Mouse (Mus musculus): Measurements from ENCODE around the gene H2-Aa. TPM values are rescaled to one million over a fixed set of nuclear protein-coding genes. Genes with fewer than 3 reads are reported as not detected.
"Not testable (repeated sequence)": the region's sequence is repeated elsewhere in the genome, so short reads cannot be mapped to it uniquely, and the experiment has no call there.

The H2-Aa gene
- polyA plus RNA-seq, 1 experiment from 2014 or later = not detected

- ATAC-seq (replicated peaks; ENCODE audit: insufficient number of reproducible peaks, low FRiP score, low TSS enrichment, low read depth) (no peak), DNase-seq (ENCODE audit: low spot score) (no peak)
- Histone ChIP-seq H3K9ac (replicated peaks; ENCODE audit: low read length) (no peak overlapping the region), H3K27ac (replicated peaks; ENCODE audit: low read depth, low read length) (no peak overlapping the region), H3K4me1 (ENCODE audit: control insufficient read depth, insufficient read depth, low read length) (no peaks in the 10 kb centered on the region), H3K36me3 (replicated peaks; ENCODE audit: control insufficient read depth, insufficient read depth, low read depth, low read length) (no peaks in the 10 kb centered on the region), H3K4me2 (ENCODE audit: low read depth, low read length) (no peak overlapping the region), H3K27me3 (ENCODE audit: control insufficient read depth, insufficient read depth, low read length) (no peaks in the 10 kb centered on the region), H3K4me3 (ENCODE audit: low read depth, low read length) (no peak overlapping the region), H3K9me3 (replicated peaks; ENCODE audit: control insufficient read depth, low read length) (no peaks in the 10 kb centered on the region)
- WGBS = 66% methylated on average over 9 of the region's 9 CpGs
Measured at GRCm38 (mm10) chr17:34314286-34314685, 26.7 kb upstream of the H2-Aa start.

- no peak overlapping the region for H3K4me2 ChIP-seq (ENCODE audit: low read depth, low read length)
- H3K36me3 ChIP-seq (replicated peaks; ENCODE audit: control insufficient read depth, insufficient read depth, low read depth, low read length) = no peaks in the 10 kb centered on the region
- H3K27ac ChIP-seq (replicated peaks; ENCODE audit: low read depth, low read length) = no peak overlapping the region
- H3K9me3 ChIP-seq (replicated peaks; ENCODE audit: control insufficient read depth, low read length) = no peaks in the 10 kb centered on the region
- H3K4me1 ChIP-seq (ENCODE audit: control insufficient read depth, insufficient read depth, low read length) = no peaks in the 10 kb centered on the region
- no peaks in the 10 kb centered on the region for H3K27me3 ChIP-seq (ENCODE audit: control insufficient read depth, insufficient read depth, low read length)
- 32% methylated on average over 3 of the region's 3 CpGs for WGBS
- no peak overlapping the region for H3K4me3 ChIP-seq (ENCODE audit: low read depth, low read length)
- ATAC-seq (replicated peaks; ENCODE audit: insufficient number of reproducible peaks, low FRiP score, low TSS enrichment, low read depth) (no peak), DNase-seq (ENCODE audit: low spot score) (peak; percentile 80)
- no peak overlapping the region for H3K9ac ChIP-seq (replicated peaks; ENCODE audit: low read length)
Measured at GRCm38 (mm10) chr17:34313393-34313792, 25.8 kb upstream of the H2-Aa start.

- H3K4me1 ChIP-seq (ENCODE audit: control insufficient read depth, insufficient read depth, low read length) = no peaks in the 10 kb centered on the region
- DNase-seq (ENCODE audit: low spot score) = no peak
- H3K9ac ChIP-seq (replicated peaks; ENCODE audit: low read length) = no peak overlapping the region
- no peaks in the 10 kb centered on the region for H3K36me3 ChIP-seq (replicated peaks; ENCODE audit: control insufficient read depth, insufficient read depth, low read depth, low read length)
- H3K27me3 ChIP-seq (ENCODE audit: control insufficient read depth, insufficient read depth, low read length) = no peaks in the 10 kb centered on the region
- no peak overlapping the region for H3K27ac ChIP-seq (replicated peaks; ENCODE audit: low read depth, low read length)
- ATAC-seq (replicated peaks; ENCODE audit: insufficient number of reproducible peaks, low FRiP score, low TSS enrichment, low read depth) = no peak
- no peaks in the 10 kb centered on the region for H3K9me3 ChIP-seq (replicated peaks; ENCODE audit: control insufficient read depth, low read length)
- 82% methylated on average over 1 of the region's 1 CpGs for WGBS
- H3K4me2 ChIP-seq (ENCODE audit: low read depth, low read length) = no peak overlapping the region
- H3K4me3 ChIP-seq (ENCODE audit: low read depth, low read length) = no peak overlapping the region
Measured at GRCm38 (mm10) chr17:34312185-34312584, 24.6 kb upstream of the H2-Aa start.

- not testable (repeated sequence) for DNase-seq (ENCODE audit: low spot score); H3K9me3 ChIP-seq (replicated peaks; ENCODE audit: control insufficient read depth, low read length); ATAC-seq (replicated peaks; ENCODE audit: insufficient number of reproducible peaks, low FRiP score, low TSS enrichment, low read depth); H3K9ac ChIP-seq (replicated peaks; ENCODE audit: low read length); H3K4me2 ChIP-seq (ENCODE audit: low read depth, low read length); H3K4me1 ChIP-seq (ENCODE audit: control insufficient read depth, insufficient read depth, low read length); H3K36me3 ChIP-seq (replicated peaks; ENCODE audit: control insufficient read depth, insufficient read depth, low read depth, low read length); H3K27ac ChIP-seq (replicated peaks; ENCODE audit: low read depth, low read length); H3K27me3 ChIP-seq (ENCODE audit: control insufficient read depth, insufficient read depth, low read length); H3K4me3 ChIP-seq (ENCODE audit: low read depth, low read length)
- WGBS = 82% methylated on average over 3 of the region's 3 CpGs
Measured at GRCm38 (mm10) chr17:34310526-34310925, 22.9 kb upstream of the H2-Aa start.

- Histone ChIP-seq H3K9ac (replicated peaks; ENCODE audit: low read length) (peak overlapping the region; percentile 58), H3K4me2 (ENCODE audit: low read depth, low read length) (peak overlapping the region; percentile 39), H3K27me3 (ENCODE audit: control insufficient read depth, insufficient read depth, low read length) (no peaks in the 10 kb centered on the region), H3K27ac (replicated peaks; ENCODE audit: low read depth, low read length) (no peak overlapping the region), H3K4me1 (ENCODE audit: control insufficient read depth, insufficient read depth, low read length) (no peaks in the 10 kb centered on the region), H3K36me3 (replicated peaks; ENCODE audit: control insufficient read depth, insufficient read depth, low read depth, low read length) (no peaks in the 10 kb centered on the region), H3K4me3 (ENCODE audit: low read depth, low read length) (peak overlapping the region; percentile 44), H3K9me3 (replicated peaks; ENCODE audit: control insufficient read depth, low read length) (no peaks in the 10 kb centered on the region)
- DNase-seq (ENCODE audit: low spot score) (peak; percentile 73), ATAC-seq (replicated peaks; ENCODE audit: insufficient number of reproducible peaks, low FRiP score, low TSS enrichment, low read depth) (peak; percentile 83)
- WGBS = 20% methylated on average over 38 of the region's 38 CpGs
Measured at GRCm38 (mm10) chr17:34309683-34310385, 22.2 kb upstream of the H2-Aa start.

GRCm38 (mm10) chr17:34309225-34309624 lies 21.6 kb upstream of the H2-Aa start:
- Histone ChIP-seq H3K4me3 (ENCODE audit: low read depth, low read length) (peak overlapping the region; percentile 44), H3K36me3 (replicated peaks; ENCODE audit: control insufficient read depth, insufficient read depth, low read depth, low read length) (no peaks in the 10 kb centered on the region), H3K4me2 (ENCODE audit: low read depth, low read length) (peak overlapping the region; percentile 39), H3K27me3 (ENCODE audit: control insufficient read depth, insufficient read depth, low read length) (no peaks in the 10 kb centered on the region), H3K9ac (replicated peaks; ENCODE audit: low read length) (peak overlapping the region; percentile 58; the same call in 1 of the 2 replicates), H3K27ac (replicated peaks; ENCODE audit: low read depth, low read length) (no peak overlapping the region), H3K9me3 (replicated peaks; ENCODE audit: control insufficient read depth, low read length) (no peaks in the 10 kb centered on the region), H3K4me1 (ENCODE audit: control insufficient read depth, insufficient read depth, low read length) (no peaks in the 10 kb centered on the region)
- 21% methylated on average over 10 of the region's 10 CpGs for WGBS
- 0 out of 2 replicates have a peak, but pooled peaks have one; percentile 31 for ATAC-seq (replicated peaks; ENCODE audit: insufficient number of reproducible peaks, low FRiP score, low TSS enrichment, low read depth)
- peak; percentile 2 for DNase-seq (ENCODE audit: low spot score)

GRCm38 (mm10) chr17:34308161-34308560 lies 20.5 kb upstream of the H2-Aa start:
- H3K27ac ChIP-seq (replicated peaks; ENCODE audit: low read depth, low read length) = no peak overlapping the region
- DNase-seq (ENCODE audit: low spot score) (no peak), ATAC-seq (replicated peaks; ENCODE audit: insufficient number of reproducible peaks, low FRiP score, low TSS enrichment, low read depth) (no peak)
- no peaks in the 10 kb centered on the region for H3K27me3 ChIP-seq (ENCODE audit: control insufficient read depth, insufficient read depth, low read length)
- no peaks in the 10 kb centered on the region for H3K36me3 ChIP-seq (replicated peaks; ENCODE audit: control insufficient read depth, insufficient read depth, low read depth, low read length)
- WGBS = 74% methylated on average over 4 of the region's 4 CpGs
- H3K9ac ChIP-seq (replicated peaks; ENCODE audit: low read length) = no peak overlapping the region
- H3K9me3 ChIP-seq (replicated peaks; ENCODE audit: control insufficient read depth, low read length) = no peaks in the 10 kb centered on the region
- no peak overlapping the region for H3K4me3 ChIP-seq (ENCODE audit: low read depth, low read length)
- no peak overlapping the region for H3K4me2 ChIP-seq (ENCODE audit: low read depth, low read length)
- no peaks in the 10 kb centered on the region for H3K4me1 ChIP-seq (ENCODE audit: control insufficient read depth, insufficient read depth, low read length)

- no peak for ATAC-seq (replicated peaks; ENCODE audit: insufficient number of reproducible peaks, low FRiP score, low TSS enrichment, low read depth)
- Histone ChIP-seq H3K36me3 (replicated peaks; ENCODE audit: control insufficient read depth, insufficient read depth, low read depth, low read length) (no peaks in the 10 kb centered on the region), H3K4me2 (ENCODE audit: low read depth, low read length) (no peak overlapping the region), H3K9me3 (replicated peaks; ENCODE audit: control insufficient read depth, low read length) (no peaks in the 10 kb centered on the region), H3K4me1 (ENCODE audit: control insufficient read depth, insufficient read depth, low read length) (no peaks in the 10 kb centered on the region), H3K27me3 (ENCODE audit: control insufficient read depth, insufficient read depth, low read length) (no peaks in the 10 kb centered on the region), H3K27ac (replicated peaks; ENCODE audit: low read depth, low read length) (no peak overlapping the region), H3K9ac (replicated peaks; ENCODE audit: low read length) (no peak overlapping the region), H3K4me3 (ENCODE audit: low read depth, low read length) (no peak overlapping the region)
- DNase-seq (ENCODE audit: low spot score) = no peak
Measured at GRCm38 (mm10) chr17:34307216-34307615, 19.6 kb upstream of the H2-Aa start.

All from embryonic facial prominence, embryonic 11.5 days (tissue).